Mouse (Mus musculus): ENCODE measurements around the gene Heg1. TPM values are rescaled to one million over a fixed set of nuclear protein-coding genes. Genes with fewer than 3 reads are reported as not detected.

Gene Heg1
- 13.3 and 14.4 TPM in 2 replicates for polyA plus RNA-seq (2016; fragmentation: Nextera tagmentation; extraction: Ambion mirVana)

DNA sequence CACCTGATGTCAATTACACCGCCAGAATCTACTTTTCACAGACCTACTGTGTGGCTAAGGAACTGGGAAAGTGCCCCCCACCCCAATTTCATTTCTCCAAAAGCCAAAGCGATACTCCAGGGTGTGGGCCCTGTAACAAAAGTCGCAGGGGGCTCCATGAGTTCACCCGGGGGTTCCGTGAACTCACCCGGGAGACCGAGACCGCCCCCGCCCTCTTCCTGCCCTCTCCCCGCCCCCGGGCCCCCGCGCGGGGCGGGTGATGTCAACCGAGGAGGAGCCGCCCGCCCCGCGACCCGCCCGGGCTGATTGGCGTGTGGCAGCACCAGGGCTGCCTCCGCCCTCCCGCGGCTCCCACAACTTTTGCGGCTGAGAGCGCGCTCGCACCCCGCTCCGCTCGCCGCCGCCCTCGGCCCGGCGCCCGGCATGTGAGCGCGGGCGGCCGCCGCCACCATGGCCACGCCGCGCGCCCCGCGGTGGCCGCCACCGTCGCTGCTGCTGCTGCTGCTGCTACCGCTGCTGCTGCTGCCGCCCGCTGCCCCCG is at the start of gene Heg1:
Gene Heg1 (plus strand): TSS at position 209 of the 541 bp plus-strand sequence.
- no peaks in the 10 kb centered on the region for H3K36me3 ChIP-seq
- no peaks in the 10 kb centered on the region for H3K9me3 ChIP-seq
- peaks cover 45% of the 10 kb centered on the region for H3K4me1 ChIP-seq (replicated peaks)
- WGBS: 1% methylated on average over 56 of the region's 57 CpGs
- peak within 1 kb of the TSS; percentile 94 for H3K9ac ChIP-seq (replicated peaks)
- ATAC-seq (ENCODE audit: insufficient number of reproducible peaks, insufficient read depth, low FRiP score, low TSS enrichment, low read depth): peak; percentile 57; the same call in 1 of the 2 replicates
- peak within 1 kb of the TSS; percentile 89 for H3K4me3 ChIP-seq (replicated peaks)
- H3K27ac ChIP-seq: peak within 1 kb of the TSS; percentile 56; the same call in 1 of the 2 replicates
- H3K4me2 ChIP-seq: peak within 1 kb of the TSS; percentile 89
- no peaks in the 10 kb centered on the region; the same call in 1 of the 2 replicates for H3K27me3 ChIP-seq

DNA sequence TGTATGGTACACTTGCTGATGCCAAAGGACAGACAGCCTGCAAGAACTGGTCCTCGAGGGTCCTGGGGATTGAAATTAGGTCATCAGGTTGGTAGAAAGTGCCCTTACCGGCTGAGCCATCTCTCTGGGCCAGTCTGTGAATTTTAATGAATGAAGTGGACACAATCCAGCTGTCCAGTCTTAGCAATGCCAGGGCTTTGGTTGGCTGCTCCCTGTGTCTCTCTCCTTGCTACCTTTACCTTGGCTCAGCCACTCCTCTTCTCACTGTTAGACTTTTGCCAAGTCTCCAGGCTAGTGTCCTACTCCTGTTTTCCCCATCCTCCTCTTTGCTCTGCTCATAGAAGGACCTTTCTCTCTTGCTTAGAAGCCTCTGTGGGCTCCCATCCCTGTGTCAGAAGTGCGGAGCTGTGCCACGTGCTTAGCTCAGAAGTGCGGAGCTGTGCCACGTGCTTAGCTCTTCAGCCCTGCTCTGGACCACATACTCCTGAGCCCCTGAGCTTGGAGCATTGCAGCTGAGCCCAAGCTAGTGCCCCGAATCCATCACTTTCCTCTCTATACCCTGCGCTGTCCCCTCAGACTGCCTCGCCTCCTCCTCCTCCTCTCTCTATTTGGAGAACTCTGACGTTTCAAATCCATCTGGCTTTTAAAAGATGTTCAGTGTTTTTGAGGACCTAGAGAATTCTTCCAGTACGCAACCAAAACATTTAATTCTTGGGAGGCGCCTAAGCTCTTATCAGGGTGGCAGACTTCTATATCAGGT is 48.2 kb upstream of the Heg1 start:
- ATAC-seq (ENCODE audit: insufficient number of reproducible peaks, insufficient read depth, low FRiP score, low TSS enrichment, low read depth): no peak
- no peaks in the 10 kb centered on the region for H3K27me3 ChIP-seq
- 84% methylated on average over 12 of the region's 12 CpGs for WGBS
- no peaks in the 10 kb centered on the region for H3K4me1 ChIP-seq (replicated peaks)
- no peaks in the 10 kb centered on the region for H3K36me3 ChIP-seq
- H3K4me2 ChIP-seq: no peak overlapping the region
- H3K4me3 ChIP-seq (replicated peaks): no peak overlapping the region
- H3K27ac ChIP-seq: no peak overlapping the region
- H3K9ac ChIP-seq (replicated peaks): no peak overlapping the region
- no peaks in the 10 kb centered on the region for H3K9me3 ChIP-seq

DNA sequence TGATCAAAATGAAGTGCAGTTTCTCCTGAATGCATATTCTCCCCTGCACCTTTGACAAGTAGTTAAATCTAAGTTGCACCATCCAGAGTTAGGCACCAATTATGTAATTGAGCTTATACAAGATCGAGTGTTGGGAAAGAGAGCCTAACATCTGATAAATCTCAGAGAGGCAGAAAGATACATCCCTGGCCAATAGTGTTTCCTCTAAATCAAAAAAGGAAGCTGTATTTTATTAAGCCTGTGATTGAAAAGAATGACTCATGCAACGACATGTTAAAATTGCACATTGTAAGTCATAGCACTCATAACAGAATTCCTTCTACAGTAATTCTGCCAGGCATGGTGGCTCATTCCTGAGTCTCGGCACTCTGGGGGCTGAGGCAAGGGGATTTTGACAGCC is 42.4 kb upstream of the Heg1 start:
- H3K9me3 ChIP-seq: no peaks in the 10 kb centered on the region
- H3K27ac ChIP-seq: no peak overlapping the region
- no peak overlapping the region for H3K9ac ChIP-seq (replicated peaks)
- no peaks in the 10 kb centered on the region for H3K27me3 ChIP-seq
- ATAC-seq (ENCODE audit: insufficient number of reproducible peaks, insufficient read depth, low FRiP score, low TSS enrichment, low read depth): no peak
- WGBS: 64% methylated on average over 3 of the region's 3 CpGs
- no peak overlapping the region for H3K4me2 ChIP-seq
- H3K4me3 ChIP-seq (replicated peaks): no peak overlapping the region
- no peaks in the 10 kb centered on the region for H3K4me1 ChIP-seq (replicated peaks)
- no peaks in the 10 kb centered on the region for H3K36me3 ChIP-seq

DNA sequence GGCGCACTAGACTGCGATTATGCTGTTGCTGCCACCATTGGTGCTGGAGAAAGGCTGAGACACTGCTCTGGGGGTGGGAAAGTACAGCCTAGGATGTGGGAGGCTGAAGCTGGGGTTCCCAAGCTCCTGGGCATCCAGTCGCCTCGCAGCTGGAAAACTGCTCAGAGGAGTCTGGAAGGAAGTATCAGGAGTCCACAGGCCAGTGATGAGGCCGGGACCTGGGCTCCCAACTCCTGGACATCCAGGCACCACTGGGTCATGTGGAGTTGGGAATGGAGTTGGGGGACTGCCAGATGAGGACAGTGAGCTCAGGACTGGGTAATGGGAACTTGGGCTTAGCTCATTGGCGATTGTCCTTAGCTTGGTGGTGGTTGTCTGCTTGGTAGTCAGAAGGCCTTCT is 31.1 kb upstream of the Heg1 start:
- H3K4me2 ChIP-seq: no peak overlapping the region
- no peaks in the 10 kb centered on the region for H3K4me1 ChIP-seq (replicated peaks)
- peaks cover 14% of the 10 kb centered on the region for H3K9me3 ChIP-seq
- 93% methylated on average over 6 of the region's 6 CpGs for WGBS
- H3K4me3 ChIP-seq (replicated peaks): no peak overlapping the region
- ATAC-seq (ENCODE audit: insufficient number of reproducible peaks, insufficient read depth, low FRiP score, low TSS enrichment, low read depth): no peak
- no peaks in the 10 kb centered on the region for H3K36me3 ChIP-seq
- H3K9ac ChIP-seq (replicated peaks): no peak overlapping the region
- H3K27ac ChIP-seq: no peak overlapping the region
- H3K27me3 ChIP-seq: no peaks in the 10 kb centered on the region

DNA sequence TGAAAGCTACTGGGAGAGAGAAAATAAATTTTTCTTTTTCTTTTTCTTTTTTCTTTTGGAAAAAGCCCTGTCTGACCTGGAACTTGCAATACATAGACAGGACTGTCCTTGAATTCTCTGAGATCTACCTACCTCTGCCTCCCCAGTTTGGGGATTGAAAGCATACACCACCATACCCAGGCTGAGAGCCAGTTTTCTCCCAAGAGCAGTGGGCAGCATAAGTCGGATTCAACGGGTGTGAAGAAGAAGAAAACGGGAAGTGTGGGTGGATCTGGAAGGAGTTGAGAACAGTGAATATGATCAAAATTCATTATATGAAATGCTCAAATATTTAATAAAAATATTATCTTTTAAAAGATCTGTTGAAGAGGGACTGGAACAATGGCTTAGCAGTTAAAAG is 28.7 kb upstream of the Heg1 start:
- Histone ChIP-seq H3K4me3 (replicated peaks) (no peak overlapping the region), H3K27me3 (no peaks in the 10 kb centered on the region), H3K9me3 (no peaks in the 10 kb centered on the region), H3K9ac (replicated peaks) (no peak overlapping the region), H3K36me3 (no peaks in the 10 kb centered on the region), H3K27ac (no peak overlapping the region), H3K4me2 (no peak overlapping the region), H3K4me1 (replicated peaks) (no peaks in the 10 kb centered on the region)
- WGBS: 89% methylated on average over 3 of the region's 3 CpGs
- no peak for ATAC-seq (ENCODE audit: insufficient number of reproducible peaks, insufficient read depth, low FRiP score, low TSS enrichment, low read depth)

DNA sequence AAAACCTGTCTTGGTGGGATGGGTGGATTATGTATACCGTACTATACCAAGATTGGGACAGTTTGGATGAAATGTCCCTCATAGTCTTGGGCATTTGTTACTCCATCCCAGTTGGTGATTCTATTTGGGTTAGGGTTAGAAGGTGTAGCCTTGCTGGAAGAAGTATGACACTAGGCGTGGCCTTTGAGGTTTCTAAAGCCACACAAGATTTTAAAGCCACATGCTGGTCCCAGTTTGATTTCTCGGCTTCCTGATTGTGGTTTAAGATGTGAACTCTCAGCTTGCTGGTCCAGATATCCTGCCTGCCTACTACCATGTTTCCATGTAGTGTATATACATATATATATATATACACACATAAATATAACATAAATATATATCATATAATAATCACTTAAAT is 27.0 kb upstream of the Heg1 start:
- Histone ChIP-seq H3K27me3 (no peaks in the 10 kb centered on the region), H3K9ac (replicated peaks) (no peak overlapping the region), H3K9me3 (no peaks in the 10 kb centered on the region), H3K4me3 (replicated peaks) (no peak overlapping the region), H3K27ac (no peak overlapping the region), H3K4me2 (no peak overlapping the region), H3K36me3 (no peaks in the 10 kb centered on the region), H3K4me1 (replicated peaks) (no peaks in the 10 kb centered on the region)
- no peak for ATAC-seq (ENCODE audit: insufficient number of reproducible peaks, insufficient read depth, low FRiP score, low TSS enrichment, low read depth)
- WGBS: 84% methylated on average over 3 of the region's 3 CpGs

DNA sequence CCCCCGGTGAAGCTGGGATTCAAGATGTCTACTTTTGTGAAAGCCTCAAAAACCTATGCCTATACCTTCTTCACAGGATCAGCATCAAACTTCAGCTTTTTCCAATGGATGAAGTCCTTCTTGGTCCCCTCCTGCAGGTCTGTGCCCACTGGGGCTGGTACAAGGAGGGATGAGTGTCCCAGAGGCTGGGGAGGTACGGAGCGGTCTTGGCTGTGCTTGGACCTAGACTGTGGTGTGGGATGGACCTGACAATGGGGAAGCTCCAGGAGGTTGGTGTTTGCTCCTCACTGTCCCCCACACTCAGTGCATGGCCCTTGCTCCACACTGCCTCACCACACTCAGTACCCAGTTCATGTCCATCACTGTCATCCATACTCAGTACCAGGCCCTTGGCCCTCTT is 26.0 kb upstream of the Heg1 start:
- no peaks in the 10 kb centered on the region for H3K9me3 ChIP-seq
- H3K36me3 ChIP-seq: no peaks in the 10 kb centered on the region
- H3K9ac ChIP-seq (replicated peaks): no peak overlapping the region
- ATAC-seq (ENCODE audit: insufficient number of reproducible peaks, insufficient read depth, low FRiP score, low TSS enrichment, low read depth): no peak
- H3K4me3 ChIP-seq (replicated peaks): no peak overlapping the region
- no peaks in the 10 kb centered on the region for H3K4me1 ChIP-seq (replicated peaks)
- no peaks in the 10 kb centered on the region for H3K27me3 ChIP-seq
- H3K4me2 ChIP-seq: no peak overlapping the region
- H3K27ac ChIP-seq: no peak overlapping the region
- 100% methylated on average over 3 of the region's 3 CpGs for WGBS

DNA sequence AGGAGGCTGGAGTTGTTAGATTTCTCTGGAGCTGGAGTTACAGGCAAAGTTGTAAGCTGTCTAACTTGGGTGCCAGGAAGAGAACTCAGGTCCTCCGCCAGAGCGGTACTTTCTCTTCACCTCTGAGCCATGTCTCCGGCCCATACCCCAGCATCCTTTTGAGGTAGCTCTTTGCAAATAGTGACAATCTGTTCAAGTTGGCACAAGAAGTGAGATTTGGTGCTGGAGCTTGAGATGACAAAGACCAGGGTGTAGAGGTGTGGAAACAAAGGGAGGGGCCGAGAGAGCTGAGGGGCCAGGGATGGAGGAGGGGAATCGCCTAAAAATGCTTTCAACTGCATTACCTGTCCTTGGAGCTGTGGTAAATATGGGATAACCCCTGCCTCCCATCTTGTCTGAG is 24.6 kb upstream of the Heg1 start:
- Histone ChIP-seq H3K4me3 (replicated peaks) (no peak overlapping the region), H3K9me3 (no peaks in the 10 kb centered on the region), H3K36me3 (no peaks in the 10 kb centered on the region), H3K9ac (replicated peaks) (no peak overlapping the region), H3K4me2 (no peak overlapping the region), H3K27ac (no peak overlapping the region), H3K27me3 (no peaks in the 10 kb centered on the region), H3K4me1 (replicated peaks) (no peaks in the 10 kb centered on the region)
- no peak for ATAC-seq (ENCODE audit: insufficient number of reproducible peaks, insufficient read depth, low FRiP score, low TSS enrichment, low read depth)
- 80% methylated on average over 5 of the region's 5 CpGs for WGBS

DNA sequence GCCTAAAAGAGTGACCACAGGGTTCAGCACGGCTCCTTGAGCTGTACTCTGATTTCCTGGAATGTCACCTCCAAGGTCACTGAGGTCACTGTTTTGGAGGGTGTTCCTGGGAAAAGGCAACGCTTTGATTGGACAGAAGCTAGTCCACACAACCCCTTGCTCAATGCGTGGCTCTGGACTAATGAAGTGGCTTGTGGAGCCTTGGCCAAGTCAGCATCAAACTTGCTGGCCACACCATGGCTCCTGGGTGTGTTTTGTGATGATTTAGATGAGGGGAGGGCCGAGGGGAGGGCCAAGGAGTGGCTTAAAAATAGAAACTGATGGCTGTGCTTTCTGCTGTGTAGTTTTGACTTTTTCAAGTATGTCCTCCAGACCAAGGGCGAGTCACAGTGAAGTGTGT is 24.0 kb upstream of the Heg1 start:
- Histone ChIP-seq H3K9me3 (no peaks in the 10 kb centered on the region), H3K4me1 (replicated peaks) (no peaks in the 10 kb centered on the region), H3K4me2 (no peak overlapping the region), H3K9ac (replicated peaks) (no peak overlapping the region), H3K27me3 (no peaks in the 10 kb centered on the region), H3K27ac (no peak overlapping the region), H3K36me3 (no peaks in the 10 kb centered on the region), H3K4me3 (replicated peaks) (no peak overlapping the region)
- WGBS: 58% methylated on average over 5 of the region's 5 CpGs
- no peak for ATAC-seq (ENCODE audit: insufficient number of reproducible peaks, insufficient read depth, low FRiP score, low TSS enrichment, low read depth)

DNA sequence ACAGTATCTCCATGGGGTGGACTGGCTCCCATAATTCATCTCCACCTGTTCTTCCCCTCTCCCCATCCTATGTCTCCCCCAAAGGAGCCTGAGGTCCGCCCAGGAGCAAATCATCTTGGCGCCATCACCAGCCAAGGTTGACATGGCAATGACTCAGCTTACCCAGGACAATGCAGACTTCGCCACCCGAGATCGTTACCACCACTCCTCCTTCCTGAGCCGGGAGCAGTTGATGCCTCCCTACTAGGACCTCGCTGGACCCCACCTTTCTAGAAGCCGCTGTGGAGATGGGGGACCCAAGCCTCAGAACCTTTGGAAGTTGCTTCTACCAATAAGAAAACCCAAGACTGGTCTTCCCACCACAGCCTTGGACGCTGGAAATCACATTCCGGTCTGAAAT is 21.3 kb upstream of the Heg1 start:
- no peak for ATAC-seq (ENCODE audit: insufficient number of reproducible peaks, insufficient read depth, low FRiP score, low TSS enrichment, low read depth)

DNA sequence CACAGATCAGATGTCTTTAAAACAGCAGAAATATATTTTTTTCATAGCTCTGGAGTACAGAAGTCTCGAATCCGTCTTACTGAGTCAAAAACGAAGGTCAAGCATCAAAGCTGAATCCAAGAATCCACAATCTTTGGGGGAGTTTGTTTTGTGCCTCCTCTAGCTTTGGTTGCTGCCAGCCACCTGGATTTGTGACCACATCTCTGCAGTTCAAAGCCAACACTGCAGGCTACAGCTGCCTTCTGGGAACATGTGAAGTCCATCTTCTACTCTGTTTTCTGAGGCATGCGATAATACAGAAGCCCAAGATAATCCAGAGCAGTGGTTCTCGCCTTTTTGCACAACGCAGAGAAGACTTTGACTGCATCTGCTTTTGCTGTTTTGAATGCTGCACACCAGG is 17.9 kb upstream of the Heg1 start:
- no peaks in the 10 kb centered on the region for H3K4me1 ChIP-seq (replicated peaks)
- no peaks in the 10 kb centered on the region for H3K27me3 ChIP-seq
- H3K9me3 ChIP-seq: no peaks in the 10 kb centered on the region
- no peaks in the 10 kb centered on the region for H3K36me3 ChIP-seq
- H3K4me3 ChIP-seq (replicated peaks): no peak overlapping the region
- 87% methylated on average over 6 of the region's 6 CpGs for WGBS
- no peak overlapping the region for H3K27ac ChIP-seq
- no peak for ATAC-seq (ENCODE audit: insufficient number of reproducible peaks, insufficient read depth, low FRiP score, low TSS enrichment, low read depth)
- no peak overlapping the region for H3K9ac ChIP-seq (replicated peaks)
- H3K4me2 ChIP-seq: no peak overlapping the region

More for the DNA sequence above, 21.3 kb upstream of the Heg1 start:
- no peaks in the 10 kb centered on the region for H3K27me3 ChIP-seq
- H3K4me2 ChIP-seq: no peak overlapping the region
- no peak overlapping the region for H3K9ac ChIP-seq (replicated peaks)
- 93% methylated on average over 10 of the region's 10 CpGs for WGBS
- H3K4me3 ChIP-seq (replicated peaks): no peak overlapping the region
- no peak overlapping the region for H3K27ac ChIP-seq
- H3K9me3 ChIP-seq: no peaks in the 10 kb centered on the region
- H3K36me3 ChIP-seq: no peaks in the 10 kb centered on the region
- no peaks in the 10 kb centered on the region for H3K4me1 ChIP-seq (replicated peaks)
